Mouse (Mus musculus) CH12F3 (cell line): Measurements from ENCODE around the gene Disc1.

Experiments used
- in situ Hi-C: fragments of 300-500 bp; cut with MboI; formaldehyde crosslinking; loops from 2 replicates; pipeline ENCODE4 v1.14.3; 2020; ENCODE audit warnings: low sequenced_read_pairs

Gene Disc1

DNA sequence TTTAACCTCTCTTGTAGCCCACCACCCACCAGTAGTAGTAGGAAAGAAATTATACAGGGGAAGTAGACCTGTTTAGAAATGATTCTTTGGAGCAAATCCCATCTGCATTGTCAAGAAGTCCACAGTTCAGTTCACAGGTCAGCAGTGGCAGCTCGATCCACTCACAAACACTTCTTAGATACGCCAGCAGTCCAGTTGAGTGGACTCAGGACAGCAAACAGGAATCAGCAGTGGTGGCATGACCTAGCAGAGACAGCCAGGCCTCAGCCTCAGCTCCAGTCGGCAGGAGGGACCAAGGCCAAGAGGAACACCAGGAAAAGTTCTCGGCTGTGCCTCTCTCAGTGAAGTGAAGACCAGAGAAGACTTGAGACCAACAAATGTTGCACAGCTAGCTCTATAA lies 121.7 kb downstream of the Disc1 start:
- in situ Hi-C loops = loop anchor here (25.0 kb wide), 1 partner anchor 412 kb away; no protein-coding TSS in a partner anchor

DNA sequence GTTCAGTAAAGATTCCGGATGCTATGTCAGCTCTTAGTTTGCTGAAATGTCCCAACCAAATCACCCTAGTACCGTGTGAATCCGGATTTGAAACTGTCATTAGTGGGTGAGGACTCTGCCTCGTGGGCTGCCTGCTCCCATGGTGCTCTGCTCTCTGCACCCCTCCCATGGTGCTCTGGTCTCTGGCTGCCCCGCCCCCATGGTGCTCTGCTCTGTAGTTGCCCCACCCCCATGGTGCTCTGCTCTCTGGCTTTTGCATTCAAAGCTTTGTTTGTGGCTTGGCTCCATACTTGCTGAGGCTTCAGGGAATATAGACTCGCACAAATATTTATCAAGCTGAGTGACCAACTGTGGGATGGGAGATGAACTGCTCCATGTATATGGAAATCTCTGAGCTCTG lies 123.1 kb downstream of the Disc1 start:
- in situ Hi-C loops = loop anchor here (25.0 kb wide), 1 partner anchor 410 kb away; no protein-coding TSS in a partner anchor

DNA sequence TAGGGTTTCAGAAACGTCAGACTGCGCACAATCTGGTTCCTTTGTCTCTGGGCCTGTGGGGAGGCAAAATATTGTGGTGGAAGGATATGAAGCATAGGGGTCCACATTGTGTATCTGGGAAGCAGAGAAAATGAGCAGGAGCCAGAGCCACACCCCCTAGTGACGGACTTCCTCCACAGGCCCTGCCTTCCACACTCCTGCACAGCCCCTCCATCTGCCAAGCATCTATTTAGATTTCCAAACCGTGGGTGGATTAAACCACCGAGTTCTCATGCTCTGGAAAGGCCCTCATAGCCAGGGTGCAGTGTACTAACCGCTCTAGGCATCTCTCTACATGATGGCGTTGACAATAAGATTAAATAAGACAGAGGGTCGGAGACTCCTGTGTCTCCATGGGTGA lies 124.0 kb downstream of the Disc1 start:
- in situ Hi-C loops = loop anchor here (25.0 kb wide), 1 partner anchor 409 kb away; no protein-coding TSS in a partner anchor

DNA sequence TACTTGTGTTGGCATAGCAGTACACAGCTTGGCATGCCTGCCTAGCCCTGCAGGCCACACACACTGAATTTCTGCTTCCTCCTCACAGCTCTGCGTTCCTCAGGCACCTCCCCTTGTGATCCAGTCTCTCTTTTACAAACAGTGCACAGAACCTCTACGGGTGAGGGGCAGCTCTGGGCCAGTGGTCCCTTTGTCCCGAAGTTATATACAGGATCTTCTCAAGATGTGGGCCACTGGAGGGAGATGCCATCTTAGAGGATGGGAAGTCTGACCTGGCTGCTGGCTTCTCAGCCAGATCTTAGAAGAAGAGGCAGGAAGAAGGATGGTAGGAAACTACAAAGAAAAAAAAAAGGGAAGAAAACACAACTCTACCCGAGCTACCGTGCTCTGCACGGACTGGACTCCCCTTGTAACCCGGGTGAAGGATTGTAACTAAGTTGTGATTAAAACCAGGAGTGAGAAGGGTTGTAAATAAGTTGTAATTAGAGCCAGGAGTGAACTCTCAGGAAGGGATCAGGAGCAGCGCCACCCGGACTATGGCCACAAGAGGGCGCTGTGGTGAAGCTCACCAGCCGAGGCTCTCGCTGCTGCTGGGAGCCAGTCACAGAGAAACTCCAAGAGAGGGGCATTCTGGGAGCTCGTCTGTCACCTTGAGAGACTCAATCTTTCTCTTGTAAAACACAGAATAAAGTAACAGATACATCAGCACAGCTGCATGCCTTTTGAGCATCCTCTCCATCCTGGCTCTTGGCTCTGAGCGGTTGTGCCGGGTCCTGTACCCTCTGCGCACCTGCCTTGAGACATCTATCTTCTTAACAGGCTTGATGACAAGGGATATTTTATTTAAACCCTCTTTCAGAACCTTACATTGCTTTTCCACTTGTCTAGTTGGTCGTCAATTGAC lies 129.8 kb downstream of the Disc1 start:
- in situ Hi-C loops = loop anchor here (5.0 to 25.0 kb wide), 2 partner anchors 404 to 694 kb away; no protein-coding TSS in a partner anchor

DNA sequence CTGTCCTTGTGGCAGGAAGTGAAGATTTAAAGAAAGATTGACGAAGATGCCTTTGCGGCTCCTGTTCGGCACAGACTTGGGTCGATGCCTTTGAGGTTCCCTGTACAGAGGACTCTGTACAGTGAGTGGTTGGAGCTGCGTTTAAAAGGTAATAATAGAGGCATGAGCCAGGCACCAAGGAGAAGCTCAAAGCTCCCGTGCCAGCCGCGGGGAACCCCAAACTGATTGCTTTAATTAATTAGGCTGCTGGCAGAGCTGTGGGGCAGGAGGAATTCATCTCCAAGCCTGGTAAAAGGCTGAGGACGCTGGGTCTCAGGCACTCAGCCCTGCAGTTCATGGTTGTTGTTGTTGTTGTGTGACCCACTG lies 130.4 kb downstream of the Disc1 start:
- in situ Hi-C loops = loop anchor here (5.0 to 25.0 kb wide), 2 partner anchors 403 to 693 kb away; no protein-coding TSS in a partner anchor

DNA sequence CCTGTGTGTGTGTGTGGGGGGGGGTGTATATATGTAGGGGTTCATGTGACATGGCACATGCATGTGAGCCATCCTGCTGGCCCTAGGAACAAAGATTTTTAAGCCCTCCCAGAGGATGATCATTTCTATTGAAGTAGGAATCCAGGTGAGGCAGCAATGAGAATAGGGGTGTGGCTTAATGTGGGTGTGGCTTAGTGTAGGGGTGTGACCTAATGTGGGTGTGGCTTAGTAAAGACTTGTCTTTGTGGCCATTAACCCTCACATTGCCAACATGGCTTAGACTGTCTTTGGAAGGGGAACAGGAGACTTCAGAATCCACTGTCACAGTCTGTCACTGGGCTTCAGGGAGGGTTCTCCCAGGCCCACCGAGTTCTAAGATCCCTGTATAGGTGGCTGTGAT lies 130.9 kb downstream of the Disc1 start:
- in situ Hi-C loops = loop anchor here (5.0 to 25.0 kb wide), 2 partner anchors 402 to 692 kb away; no protein-coding TSS in a partner anchor

DNA sequence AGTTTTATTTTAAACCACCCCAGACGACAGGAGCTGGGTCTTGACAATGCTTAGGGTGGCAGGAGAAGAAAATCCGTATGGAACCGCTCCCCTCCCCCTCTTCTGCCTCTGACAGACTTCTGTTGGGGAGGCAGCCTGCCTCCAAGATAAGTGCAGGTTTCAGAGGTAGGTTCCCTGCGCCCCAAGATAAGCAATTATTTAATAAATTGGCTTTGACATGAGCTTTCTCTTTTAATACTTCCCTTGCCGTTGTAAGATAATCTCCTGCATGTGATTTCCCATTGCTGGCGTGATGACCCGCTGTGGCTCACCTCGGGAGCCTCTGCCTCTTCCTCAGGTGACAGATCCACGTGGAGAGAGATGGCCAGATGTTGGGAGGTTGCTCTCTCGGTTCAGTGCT lies 133.0 kb downstream of the Disc1 start:
- in situ Hi-C loops = loop anchor here (25.0 kb wide), 1 partner anchor 400 kb away; no protein-coding TSS in a partner anchor

DNA sequence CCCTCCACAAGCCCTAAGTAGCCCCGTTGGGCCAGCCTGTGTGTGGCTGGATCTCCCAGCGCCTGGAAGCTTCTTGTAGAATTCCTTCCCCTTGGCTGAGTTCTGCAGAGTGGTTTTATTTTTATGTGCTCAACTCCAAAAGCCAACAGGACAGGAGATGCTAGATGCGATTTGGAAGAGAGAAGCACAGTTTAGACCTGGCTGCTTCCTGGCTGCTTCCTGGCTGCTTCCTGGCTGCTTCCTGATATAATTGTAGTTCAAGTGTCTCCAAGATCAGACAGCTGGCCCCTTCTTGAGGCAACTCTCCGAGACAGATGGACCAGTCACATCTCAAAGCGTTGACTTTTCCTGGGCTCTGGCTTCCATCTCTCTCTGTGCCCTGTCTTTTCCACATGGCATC lies 139.7 kb downstream of the Disc1 start:
- in situ Hi-C loops = loop anchor here (25.0 kb wide), 1 partner anchor 394 kb away; no protein-coding TSS in a partner anchor

- in situ Hi-C loops = loop anchor here (25.0 kb wide), 1 partner anchor 392 kb away; no protein-coding TSS in a partner anchor
These were observed 141.1 kb downstream of the Disc1 start for GRCm38 (mm10) chr8:125195121-125195520.

DNA sequence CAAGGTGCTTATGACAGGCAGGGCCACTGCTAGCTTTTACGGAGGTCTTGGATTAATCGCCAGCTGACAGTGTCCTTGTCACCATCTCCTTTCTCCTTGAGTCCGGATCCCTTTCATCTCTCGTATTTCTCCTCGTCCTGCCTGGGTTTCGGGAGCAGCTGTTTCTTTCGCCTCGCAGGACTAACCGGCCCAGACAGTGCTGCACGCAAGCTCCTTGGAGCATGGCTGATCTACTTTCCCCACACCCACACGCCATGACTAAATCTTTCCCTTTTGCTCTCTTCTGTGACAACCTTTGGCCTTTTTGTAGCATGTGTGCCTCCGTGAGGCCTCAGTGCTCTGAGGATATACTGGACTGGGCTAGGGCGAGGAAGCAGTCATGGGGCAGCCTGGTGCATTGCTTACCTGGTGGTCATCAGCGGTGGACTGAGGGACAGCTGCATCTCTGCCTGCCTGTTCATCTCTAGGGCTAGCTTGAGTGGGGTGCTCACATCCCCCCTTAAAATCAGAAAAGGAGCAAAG lies 142.6 kb downstream of the Disc1 start:
- in situ Hi-C loops = loop anchor here (25.0 kb wide), 1 partner anchor 391 kb away; no protein-coding TSS in a partner anchor

GRCm38 (mm10) chr8:125197341-125198002 lies 143.5 kb downstream of the Disc1 start:
- in situ Hi-C loops = loop anchor here (25.0 kb wide), 1 partner anchor 390 kb away; no protein-coding TSS in a partner anchor

DNA sequence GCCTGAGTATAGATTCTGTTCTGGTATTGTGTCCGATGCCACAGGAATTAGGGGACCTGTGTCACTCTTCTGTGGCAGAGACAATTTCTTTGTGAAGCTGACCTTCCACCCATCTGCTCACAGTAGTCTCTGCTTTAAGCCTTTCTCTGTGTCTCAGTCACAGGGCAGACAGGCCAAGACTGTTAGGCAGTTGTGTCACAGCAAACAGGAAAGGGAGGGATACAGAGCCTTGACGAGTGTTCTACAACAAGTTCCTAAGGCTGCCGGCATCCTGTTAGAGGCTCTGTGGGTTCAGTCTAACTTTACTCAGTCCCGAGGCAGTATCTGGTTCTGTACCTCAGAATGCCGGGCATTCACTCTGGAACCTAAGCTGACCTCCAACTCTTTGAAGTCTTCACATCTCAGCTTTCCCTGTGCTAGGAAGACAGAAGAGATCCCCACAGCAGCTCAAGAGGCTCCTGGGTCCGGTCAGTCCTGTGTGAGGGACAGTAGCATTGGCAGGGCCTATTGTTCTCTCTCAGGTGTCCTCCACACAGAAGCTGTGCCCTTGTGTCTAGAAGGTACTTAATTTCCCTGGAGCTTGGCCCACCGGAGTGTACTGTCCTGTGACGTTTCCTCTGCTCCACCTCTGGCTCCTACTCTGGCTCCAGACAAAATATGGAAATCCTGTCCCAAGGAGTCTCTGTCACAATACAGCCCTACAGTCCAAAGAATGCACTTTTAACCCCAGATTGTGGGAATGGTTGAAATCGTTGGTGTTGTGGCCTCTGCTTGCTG lies 144.6 kb downstream of the Disc1 start:
- in situ Hi-C loops = loop anchor here (25.0 kb wide), 1 partner anchor 389 kb away; no protein-coding TSS in a partner anchor

- in situ Hi-C loops = loop anchor here (25.0 kb wide), 1 partner anchor 388 kb away; no protein-coding TSS in a partner anchor
These were observed 145.4 kb downstream of the Disc1 start for GRCm38 (mm10) chr8:125199197-125199939.

GRCm38 (mm10) chr8:125200273-125200863 lies 146.4 kb downstream of the Disc1 start:
- in situ Hi-C loops = no loop called here

DNA sequence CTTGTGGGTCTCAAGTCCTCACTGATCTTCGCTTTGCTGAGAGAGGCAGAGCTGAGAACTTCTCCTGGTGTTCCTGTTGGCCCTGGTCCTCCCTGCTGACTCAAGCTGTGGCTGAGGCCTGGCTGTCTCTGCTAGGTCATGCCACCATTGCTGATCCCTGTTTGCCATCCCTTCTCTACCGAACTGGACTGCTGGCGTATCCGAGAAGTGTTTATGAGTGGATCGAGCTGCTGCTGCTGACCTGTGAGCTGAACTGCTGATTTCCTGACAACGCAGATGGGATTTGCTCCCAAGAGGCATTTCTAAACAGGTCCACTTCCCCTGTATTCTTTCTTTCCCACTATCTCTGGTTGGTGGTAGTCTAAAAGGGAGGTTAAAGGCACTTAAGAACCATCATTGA lies 147.7 kb downstream of the Disc1 start:
- in situ Hi-C loops = no loop called here

DNA sequence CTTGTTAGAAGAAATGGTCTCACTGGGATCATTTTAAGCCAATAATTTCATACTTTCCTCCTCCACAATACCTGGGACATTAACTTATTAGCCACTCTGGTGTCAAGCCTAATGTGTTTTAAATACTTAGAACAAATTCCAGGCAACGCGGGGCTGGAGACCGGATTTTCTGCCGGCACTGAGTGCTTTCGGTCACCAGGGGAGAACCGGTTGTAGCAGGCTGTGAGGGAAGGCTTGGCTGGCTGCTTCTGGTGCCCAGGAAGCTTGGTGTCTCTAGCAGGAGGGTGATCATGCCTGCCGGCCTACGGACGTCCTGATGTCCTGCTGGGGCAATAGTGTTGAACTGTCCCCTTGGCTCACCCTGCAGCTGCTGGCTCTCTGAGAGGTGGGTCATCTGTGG lies 149.0 kb downstream of the Disc1 start:
- in situ Hi-C loops = no loop called here

DNA sequence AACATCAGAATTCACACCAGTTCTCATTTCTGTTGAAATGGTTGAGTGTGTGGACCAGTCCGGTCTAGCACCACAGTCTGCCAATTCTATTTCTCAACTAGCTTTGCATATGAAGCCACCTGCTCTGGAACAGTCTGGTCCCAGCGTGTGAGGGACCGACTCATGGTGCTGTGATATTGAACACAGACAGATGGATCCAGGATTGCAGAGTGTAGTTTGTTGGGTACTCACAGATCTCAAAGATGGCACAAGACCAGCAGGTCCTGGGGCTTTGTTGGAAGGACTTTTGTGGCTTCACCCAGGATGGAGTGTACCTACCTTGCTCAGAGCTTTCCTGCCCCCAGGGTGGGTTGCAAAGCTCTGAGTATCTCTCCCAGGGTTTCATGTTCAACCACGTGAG lies 151.6 kb downstream of the Disc1 start:
- in situ Hi-C loops = no loop called here

- in situ Hi-C loops = no loop called here
These were observed 152.4 kb downstream of the Disc1 start for GRCm38 (mm10) chr8:125206391-125206790.

DNA sequence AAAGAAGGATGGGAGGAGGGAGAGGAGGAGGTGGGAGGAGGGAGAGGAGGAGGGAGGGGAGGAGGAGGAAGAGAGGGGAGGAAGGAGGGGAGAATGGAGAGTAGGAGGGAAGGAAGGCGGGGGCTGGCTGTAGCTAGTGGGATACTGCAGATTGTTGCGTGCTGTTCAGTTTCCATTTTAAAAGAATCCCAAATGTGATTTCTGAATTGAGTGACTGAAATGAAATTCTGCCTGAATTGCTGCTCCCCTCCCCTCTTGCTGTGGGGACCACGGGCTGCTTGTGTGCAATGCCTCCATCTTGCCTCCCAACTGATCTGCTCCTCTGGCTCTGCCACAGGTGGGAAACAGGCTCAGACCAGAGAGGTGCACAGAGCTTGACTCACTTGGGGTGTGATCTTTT lies 153.0 kb downstream of the Disc1 start:
- in situ Hi-C loops = no loop called here
